Mouse (Mus musculus): Measurements from ENCODE around the gene Prdm11. TPM values are rescaled to one million over a fixed set of nuclear protein-coding genes. Genes with fewer than 3 reads are reported as not detected.

Prdm11 gene
- polyA plus RNA-seq, 1 experiment from 2014 or later: 2.6 TPM

DNA sequence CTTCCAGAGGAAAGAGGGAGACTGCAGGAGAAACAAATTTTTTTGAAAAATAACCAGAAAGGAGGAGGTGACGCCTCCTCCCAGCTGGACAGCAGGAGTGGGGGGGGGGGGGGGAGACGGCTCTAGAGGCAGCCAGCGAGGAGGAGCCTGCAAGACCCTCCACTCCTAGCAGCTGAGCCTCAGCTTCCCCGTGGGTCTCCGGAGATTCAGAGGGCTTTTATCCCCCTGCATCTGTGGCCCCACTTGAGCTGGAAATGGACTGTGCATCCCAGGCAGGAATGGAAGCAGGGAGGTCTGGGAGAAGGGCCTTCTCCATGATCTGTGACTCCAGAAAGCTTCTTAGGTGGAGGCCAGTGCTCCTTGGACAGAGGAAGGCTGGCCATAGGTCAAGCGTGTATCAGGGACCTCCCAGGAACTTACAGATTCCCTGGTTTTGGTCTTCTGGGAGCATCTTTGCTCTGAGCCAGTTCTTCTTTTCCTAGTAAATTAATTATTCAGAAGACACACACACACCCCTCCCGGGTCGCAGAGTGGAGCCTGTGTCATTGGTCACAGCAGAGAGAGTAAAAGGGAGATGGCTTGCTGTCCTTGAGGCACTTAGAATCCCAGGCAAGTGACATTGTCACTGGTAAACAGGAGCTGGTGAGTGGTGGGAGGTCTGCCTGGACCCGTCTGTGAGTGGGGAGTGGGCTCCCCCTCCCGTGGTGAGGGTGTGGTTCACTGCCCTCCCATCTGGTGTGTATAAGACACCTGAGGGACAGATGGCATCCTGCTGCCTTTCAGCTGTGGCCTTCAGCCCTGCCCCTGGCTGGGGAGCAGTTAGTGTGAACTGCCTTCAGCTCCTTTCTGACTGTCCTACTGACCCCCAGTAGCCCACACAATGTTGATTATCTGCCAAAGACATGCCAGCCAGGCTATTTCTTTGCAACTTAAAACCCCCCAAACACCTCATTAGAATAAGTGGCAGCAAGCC lies 130.0 kb downstream of the Prdm11 start:
- ATAC-seq (ENCODE audit: low FRiP score, low TSS enrichment): peak; percentile 18; the same call in 1 of the 2 replicates
- peak; percentile 65 for DNase-seq
- peaks cover 69% of the 10 kb centered on the region for H3K4me1 ChIP-seq (ENCODE audit: control insufficient read depth, insufficient read depth, low read length)

More for the DNA sequence above, 130.0 kb downstream of the Prdm11 start:
- H3K9me3 ChIP-seq (ENCODE audit: control insufficient read depth, low read length): no peaks in the 10 kb centered on the region
- peak overlapping the region; percentile 76 for H3K27ac ChIP-seq (replicated peaks; ENCODE audit: low read depth, low read length)
- peak overlapping the region; percentile 77 for H3K4me2 ChIP-seq (ENCODE audit: low read length)
- no peaks in the 10 kb centered on the region for H3K27me3 ChIP-seq (ENCODE audit: control insufficient read depth, insufficient read depth, low read length)
- H3K36me3 ChIP-seq (ENCODE audit: control insufficient read depth, insufficient read depth, low read length): no peaks in the 10 kb centered on the region
- peak overlapping the region; percentile 65 for H3K9ac ChIP-seq (replicated peaks; ENCODE audit: low read length)
- H3K4me3 ChIP-seq (replicated peaks; ENCODE audit: low read depth, low read length): peak overlapping the region; percentile 51
- WGBS: 5% methylated on average over 8 of the region's 10 CpGs

Other genes starting within 250 kb of the Prdm11 start
- gene Syt13, start 131.1 kb downstream of the Prdm11 start, polyA plus RNA-seq (2014; fragmentation: Nextera tagmentation; extraction: Ambion mirVana): 44.9 and 48.9 TPM in 2 replicates
- gene Trp53i11, start 141.4 kb upstream of the Prdm11 start, polyA plus RNA-seq (2014; fragmentation: Nextera tagmentation; extraction: Ambion mirVana): 122 and 165 TPM in 2 replicates